Mouse (Mus musculus): ENCODE data around the gene Gm15080. TPM values are rescaled to one million over a fixed set of nuclear protein-coding genes. Genes with fewer than 3 reads are reported as not detected.

The Gm15080 gene
- not detected for polyA plus RNA-seq (2017; shearing (Covaris generic))

DNA sequence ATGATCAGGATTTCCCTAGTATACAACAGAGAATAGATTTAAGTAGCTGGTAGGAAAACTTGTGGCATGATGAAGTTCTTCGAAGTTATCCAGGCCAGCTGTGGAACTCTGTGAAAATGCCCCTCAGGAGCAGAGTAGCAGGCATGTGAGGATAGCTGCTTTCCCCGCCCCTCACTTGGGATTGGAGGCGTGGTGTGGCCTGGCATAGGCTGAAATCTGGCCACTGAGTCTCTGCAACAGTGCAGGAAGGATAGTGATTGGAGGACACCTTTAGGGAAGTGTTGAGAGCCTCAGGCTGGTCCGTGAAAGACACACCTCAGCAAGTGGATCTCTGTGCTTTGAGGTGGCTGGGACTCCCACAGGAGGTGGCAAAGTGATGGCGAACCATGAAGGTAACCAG is at the start of gene Gm15080:
TSS of gene Gm15080 (plus strand) at position 301 of the 400 bp plus-strand sequence.

Other genes with a start within 250 kb of the Gm15080 start
- not detected for gene Gm15128, start 227.0 kb upstream of the Gm15080 start, polyA plus RNA-seq (2017; shearing (Covaris generic))
- gene Gm15107, start 187.7 kb downstream of the Gm15080 start, polyA plus RNA-seq (2017; shearing (Covaris generic)), result under 1 TPM in 1 of 2 experiments, not detected in 1; 0.10 TPM